Mouse (Mus musculus) midbrain, embryonic 15.5 days (tissue): ENCODE measurements around the gene Pithd1. TPM values are rescaled to one million over a fixed set of nuclear protein-coding genes. Genes with fewer than 3 reads are reported as not detected.
"Not testable (repeated sequence)": the region's sequence is repeated elsewhere in the genome, so short reads cannot be mapped to it uniquely, and the experiment has no call there.

Experiments used
- ATAC-seq: fragments of 200-750 bp; cut with Nextera tagmentation; replicated peaks from 2 replicates; pipeline ENCODE4 v1.8.0; 2017; ENCODE audit warnings: moderate TSS enrichment
- H3K27ac ChIP-seq: fragments of 300-500 bp; sonication (generic); 2 replicates; pipeline ENCODE4 v1.5.1; 2015; ENCODE audit warnings: mild to moderate bottlenecking, inconsistent platforms
- H3K27me3 ChIP-seq: fragments of 300-500 bp; sonication (generic); replicated peaks from 2 replicates; pipeline ENCODE4 v1.6.1; 2015; ENCODE audit warnings: inconsistent platforms
- H3K36me3 ChIP-seq: fragments of 300-500 bp; sonication (generic); replicated peaks from 2 replicates; pipeline ENCODE4 v1.6.1; 2015; ENCODE audit warnings: inconsistent platforms
- H3K4me1 ChIP-seq: fragments of 300-500 bp; sonication (generic); 2 replicates; pipeline ENCODE4 v1.6.1; 2015; ENCODE audit warnings: inconsistent platforms
- H3K4me2 ChIP-seq: fragments of 300-500 bp; sonication (generic); 2 replicates; pipeline ENCODE4 v1.6.1; 2015; ENCODE audit warnings: inconsistent platforms, mild to moderate bottlenecking, moderate library complexity
- H3K4me3 ChIP-seq: fragments of 300-500 bp; sonication (generic); 2 replicates; pipeline ENCODE4 v1.5.1; 2015; ENCODE audit warnings: mild to moderate bottlenecking, inconsistent platforms
- H3K9ac ChIP-seq: fragments of 300-500 bp; sonication (generic); 2 replicates; pipeline ENCODE4 v1.6.1; 2015; ENCODE audit warnings: mild to moderate bottlenecking, inconsistent platforms
- H3K9me3 ChIP-seq: fragments of 300-500 bp; sonication (generic); 2 replicates; pipeline ENCODE4 v1.6.1; 2016; ENCODE audit warnings: inconsistent platforms
- WGBS: fragments of 180-500 bp; shearing (Covaris S2); methylation state at CpG from one replicate; pipeline ENCODE4 v1.1.7; 2015; ENCODE audit warnings: mixed read lengths; 5-methylcytosine and 5-hydroxymethylcytosine counted together
- polyA plus RNA-seq: library from polyadenylated mRNA; unstranded; fragments of >200 nt; fragmentation: Nextera tagmentation; extraction: Ambion mirVana; gene quantifications from 2 replicates; pipeline ENCODE4 v1.2.1, GENCODE M21; 2015

Pithd1 gene
- polyA plus RNA-seq, 1 experiment from 2014 or later, result 62.8 TPM

GRCm38 (mm10) chr4:135984556-135984955 is 2.5 kb downstream of the Pithd1 start:
- Histone ChIP-seq H3K27ac (no peak overlapping the region), H3K27me3 (no peaks in the 10 kb centered on the region), H3K9ac (no peak overlapping the region), H3K4me3 (no peak overlapping the region), H3K9me3 (no peaks in the 10 kb centered on the region), H3K36me3 (peaks cover 8% of the 10 kb centered on the region; the same call in 1 of the 2 replicates), H3K4me1 (peaks cover 23% of the 10 kb centered on the region), H3K4me2 (no peak overlapping the region)
- ATAC-seq, result no peak
- 93% methylated on average over 5 of the region's 5 CpGs for WGBS

GRCm38 (mm10) chr4:135981524-135982063 is 5.5 kb downstream of the Pithd1 start:
- no peak overlapping the region for H3K4me2 ChIP-seq
- WGBS, result 77% methylated on average over 7 of the region's 7 CpGs
- H3K9me3 ChIP-seq, result no peaks in the 10 kb centered on the region
- ATAC-seq, result no peak
- H3K4me3 ChIP-seq, result no peak overlapping the region
- H3K36me3 ChIP-seq, result peaks cover 12% of the 10 kb centered on the region; the same call in 1 of the 2 replicates
- peaks cover 16% of the 10 kb centered on the region for H3K4me1 ChIP-seq
- H3K27ac ChIP-seq, result no peak overlapping the region
- no peak overlapping the region for H3K9ac ChIP-seq
- no peaks in the 10 kb centered on the region for H3K27me3 ChIP-seq

- not testable (repeated sequence) for ATAC-seq, H3K4me1 ChIP-seq, H3K27me3 ChIP-seq, H3K4me2 ChIP-seq, H3K9me3 ChIP-seq, H3K27ac ChIP-seq, H3K9ac ChIP-seq, H3K4me3 ChIP-seq
- 97% methylated on average over 5 of the region's 5 CpGs for WGBS
- H3K36me3 ChIP-seq, result peaks cover 22% of the 10 kb centered on the region; the same call in 1 of the 2 replicates
These were observed 6.8 kb downstream of the Pithd1 start for GRCm38 (mm10) chr4:135980223-135980622.

GRCm38 (mm10) chr4:135976146-135976545 is 10.9 kb downstream of the Pithd1 start:
- H3K4me2 ChIP-seq, result no peak overlapping the region
- H3K27me3 ChIP-seq, result no peaks in the 10 kb centered on the region
- H3K4me1 ChIP-seq, result peaks cover 11% of the 10 kb centered on the region
- H3K9me3 ChIP-seq, result no peaks in the 10 kb centered on the region
- H3K27ac ChIP-seq, result no peak overlapping the region
- no peak overlapping the region for H3K9ac ChIP-seq
- no peak overlapping the region for H3K4me3 ChIP-seq
- WGBS, result 94% methylated on average over 12 of the region's 12 CpGs
- no peak for ATAC-seq
- H3K36me3 ChIP-seq, result peaks cover 17% of the 10 kb centered on the region; the same call in 1 of the 2 replicates

GRCm38 (mm10) chr4:135972911-135973811 is 13.9 kb downstream of the Pithd1 start:
- H3K9ac ChIP-seq, result peak overlapping the region; percentile 94
- 77% methylated on average over 13 of the region's 13 CpGs for WGBS
- H3K9me3 ChIP-seq, result no peaks in the 10 kb centered on the region
- ATAC-seq, result no peak
- H3K4me2 ChIP-seq, result peak overlapping the region; percentile 92
- peaks cover 37% of the 10 kb centered on the region for H3K36me3 ChIP-seq
- no peaks in the 10 kb centered on the region for H3K27me3 ChIP-seq
- peak overlapping the region; percentile 94 for H3K4me3 ChIP-seq
- H3K4me1 ChIP-seq, result peaks cover 19% of the 10 kb centered on the region
- H3K27ac ChIP-seq, result peak overlapping the region; percentile 81

GRCm38 (mm10) chr4:135972556-135972906 is 14.5 kb downstream of the Pithd1 start, which contains the start of gene Lypla2:
Gene Lypla2, minus strand, starts transcription at chr4:135972626.
- WGBS, result 1% methylated on average over 19 of the region's 19 CpGs
- Histone ChIP-seq H3K27me3 (no peaks in the 10 kb centered on the region), H3K4me2 (peak within 1 kb of the TSS; percentile 92), H3K27ac (peak within 1 kb of the TSS; percentile 81), H3K36me3 (peaks cover 42% of the 10 kb centered on the region), H3K9ac (peak within 1 kb of the TSS; percentile 94), H3K4me3 (peak within 1 kb of the TSS; percentile 94), H3K9me3 (no peaks in the 10 kb centered on the region), H3K4me1 (peaks cover 19% of the 10 kb centered on the region)
- ATAC-seq, result peak; percentile 90

GRCm38 (mm10) chr4:135971805-135972555 is 15.1 kb downstream of the Pithd1 start:
- ATAC-seq, result peak; percentile 70
- H3K27me3 ChIP-seq, result no peaks in the 10 kb centered on the region
- WGBS, result 2% methylated on average over 35 of the region's 35 CpGs
- no peaks in the 10 kb centered on the region for H3K9me3 ChIP-seq
- peaks cover 19% of the 10 kb centered on the region for H3K4me1 ChIP-seq
- peak overlapping the region; percentile 94 for H3K4me3 ChIP-seq
- peak overlapping the region; percentile 94 for H3K9ac ChIP-seq
- H3K27ac ChIP-seq, result peak overlapping the region; percentile 81
- peaks cover 47% of the 10 kb centered on the region for H3K36me3 ChIP-seq
- H3K4me2 ChIP-seq, result peak overlapping the region; percentile 92

GRCm38 (mm10) chr4:135970585-135970984 is 16.5 kb downstream of the Pithd1 start:
- Histone ChIP-seq H3K27ac (no peak overlapping the region), H3K36me3 (peaks cover 46% of the 10 kb centered on the region), H3K9me3 (no peaks in the 10 kb centered on the region), H3K9ac (no peak overlapping the region), H3K4me2 (peak overlapping the region; percentile 92; the same call in 1 of the 2 replicates), H3K27me3 (no peaks in the 10 kb centered on the region), H3K4me3 (no peak overlapping the region), H3K4me1 (peaks cover 19% of the 10 kb centered on the region)
- WGBS, result 90% methylated on average over 11 of the region's 11 CpGs
- no peak for ATAC-seq

- Histone ChIP-seq H3K9me3 (no peaks in the 10 kb centered on the region), H3K9ac (no peak overlapping the region), H3K27me3 (no peaks in the 10 kb centered on the region), H3K4me2 (no peak overlapping the region), H3K27ac (no peak overlapping the region), H3K36me3 (peaks cover 41% of the 10 kb centered on the region), H3K4me1 (peaks cover 29% of the 10 kb centered on the region), H3K4me3 (no peak overlapping the region)
- 94% methylated on average over 13 of the region's 13 CpGs for WGBS
- no peak for ATAC-seq
These were observed 17.9 kb downstream of the Pithd1 start for GRCm38 (mm10) chr4:135969070-135969750.

- Histone ChIP-seq H3K4me2 (no peak overlapping the region), H3K9me3 (no peaks in the 10 kb centered on the region), H3K27ac (no peak overlapping the region), H3K9ac (no peak overlapping the region), H3K4me1 (peaks cover 32% of the 10 kb centered on the region), H3K36me3 (peaks cover 41% of the 10 kb centered on the region), H3K4me3 (no peak overlapping the region), H3K27me3 (no peaks in the 10 kb centered on the region)
- WGBS, result 77% methylated on average over 19 of the region's 19 CpGs
- ATAC-seq, result no peak
These were observed 18.7 kb downstream of the Pithd1 start for GRCm38 (mm10) chr4:135968271-135968869.

GRCm38 (mm10) chr4:135967086-135967760 is 19.8 kb downstream of the Pithd1 start:
- Histone ChIP-seq H3K36me3 (peaks cover 41% of the 10 kb centered on the region), H3K9ac (no peak overlapping the region), H3K4me3 (no peak overlapping the region), H3K4me2 (no peak overlapping the region), H3K27ac (no peak overlapping the region), H3K4me1 (peaks cover 35% of the 10 kb centered on the region), H3K9me3 (no peaks in the 10 kb centered on the region), H3K27me3 (no peaks in the 10 kb centered on the region)
- 92% methylated on average over 18 of the region's 18 CpGs for WGBS
- ATAC-seq, result no peak
